Mouse (Mus musculus) thymus, adult 2 months (tissue): ENCODE measurements around the gene Morn1.

ENCODE experiments used
- CTCF ChIP-seq: fragments of 200-500 bp; IDR thresholded peaks from 2 replicates; pipeline ENCODE4 v1.5.1; 2012; ENCODE audit warnings: mild to moderate bottlenecking, control low read depth, low read length, moderate library complexity, borderline replicate concordance; ENCODE audit not compliant: control insufficient read depth, poor library complexity, insufficient read depth; ENCODE audit errors: extremely low read depth
- POLR2A ChIP-seq: fragments of 200-500 bp; IDR thresholded peaks from 2 replicates; pipeline ENCODE4 v1.6.1; 2012; ENCODE audit warnings: mild to moderate bottlenecking, low read length, control low read depth, moderate library complexity; ENCODE audit not compliant: control insufficient read depth, poor library complexity, insufficient read depth; ENCODE audit errors: extremely low read depth

DNA sequence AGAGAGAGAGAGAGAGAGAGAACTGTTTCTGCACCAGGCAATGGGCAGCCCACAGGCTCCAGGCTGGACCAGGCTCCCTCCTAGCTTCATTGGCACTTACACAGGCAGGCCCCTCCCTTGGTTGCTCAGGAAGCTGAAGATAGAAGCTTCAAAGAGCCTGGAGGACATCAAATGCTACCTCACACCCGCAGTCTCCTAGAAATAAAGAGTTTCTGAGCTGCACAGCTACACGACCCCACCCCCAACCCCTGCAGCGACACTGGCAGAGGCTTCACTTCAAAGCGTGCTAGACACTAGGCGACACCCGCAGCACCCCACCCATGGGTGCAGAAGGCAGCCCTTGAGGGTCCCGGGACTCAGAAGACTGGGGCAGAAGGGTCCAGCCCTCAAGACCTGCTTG, 36.3 kb upstream of the Morn1 start:
- TF ChIP-seq POLR2A, result no peak
- TF ChIP-seq CTCF, result 0 out of 2 replicates have a peak, but pooled peaks have one; percentile 26
